Mouse (Mus musculus) liver, embryonic 13.5 days (tissue): ENCODE results near the gene Fbxo4. TPM values are rescaled to one million over a fixed set of nuclear protein-coding genes. Genes with fewer than 3 reads are reported as not detected.

Source experiments
- ATAC-seq: fragments of 200-750 bp; cut with Nextera tagmentation; 2 replicates; pipeline ENCODE4 v1.8.0; 2017; ENCODE audit warnings: low read depth, mild to moderate bottlenecking, moderate number of reproducible peaks, moderate library complexity
- DNase-seq: peaks from one replicate; pipeline ENCODE4 v3.0.0; 2022
- H3K27ac ChIP-seq: fragments of 300-500 bp; sonication (generic); 2 replicates; pipeline ENCODE4 v1.5.1; 2015; ENCODE audit warnings: moderate library complexity, mild to moderate bottlenecking, inconsistent platforms
- H3K27me3 ChIP-seq: fragments of 300-500 bp; sonication (generic); 2 replicates; pipeline ENCODE4 v1.6.1; 2015; ENCODE audit warnings: mild to moderate bottlenecking, inconsistent platforms
- H3K36me3 ChIP-seq: fragments of 300-500 bp; sonication (generic); 2 replicates; pipeline ENCODE4 v1.6.1; 2015; ENCODE audit warnings: mild to moderate bottlenecking, inconsistent platforms
- H3K4me1 ChIP-seq: fragments of 300-500 bp; sonication (generic); replicated peaks from 2 replicates; pipeline ENCODE4 v1.6.1; 2015; ENCODE audit warnings: inconsistent platforms
- H3K4me2 ChIP-seq: fragments of 300-500 bp; sonication (generic); 2 replicates; pipeline ENCODE4 v1.6.1; 2015; ENCODE audit warnings: inconsistent platforms, mild to moderate bottlenecking, moderate library complexity
- H3K4me3 ChIP-seq: fragments of 300-500 bp; sonication (generic); replicated peaks from 2 replicates; pipeline ENCODE4 v1.5.1; 2015; ENCODE audit warnings: mild to moderate bottlenecking, inconsistent platforms
- H3K9ac ChIP-seq: fragments of 300-500 bp; sonication (generic); 2 replicates; pipeline ENCODE4 v1.6.1; 2015; ENCODE audit warnings: mild to moderate bottlenecking, inconsistent platforms
- H3K9me3 ChIP-seq: fragments of 300-500 bp; sonication (generic); replicated peaks from 2 replicates; pipeline ENCODE4 v1.6.1; 2016; ENCODE audit warnings: inconsistent platforms
- WGBS: fragments of 180-500 bp; shearing (Covaris S2); methylation state at CpG from one replicate; pipeline ENCODE4 v1.1.7; 2015; ENCODE audit not compliant: insufficient replicate concordance; 5-methylcytosine and 5-hydroxymethylcytosine counted together
- polyA plus RNA-seq: library from polyadenylated mRNA; unstranded; fragments of >200 nt; fragmentation: Nextera tagmentation; extraction: Ambion mirVana; gene quantifications from 2 replicates; pipeline ENCODE4 v1.2.1, GENCODE M21; 2015

Fbxo4 gene
- 3.1 and 3.3 TPM in 2 replicates for polyA plus RNA-seq

GRCm38 (mm10) chr15:3979061-3979848 lies at the start of gene Fbxo4:
Gene Fbxo4, minus strand, starts transcription at chr15:3979573.
- Histone ChIP-seq H3K9ac (peak within 1 kb of the TSS; percentile 80), H3K27me3 (no peaks in the 10 kb centered on the region), H3K4me1 (peaks cover 9% of the 10 kb centered on the region), H3K4me3 (peak within 1 kb of the TSS; percentile 71), H3K4me2 (peak within 1 kb of the TSS; percentile 85), H3K36me3 (peaks cover 6% of the 10 kb centered on the region; the same call in 1 of the 2 replicates), H3K9me3 (no peaks in the 10 kb centered on the region), H3K27ac (peak within 1 kb of the TSS; percentile 90)
- ATAC-seq (peak; percentile 97), DNase-seq (peak; percentile 28)
- WGBS, result under 1% methylated on average over 59 of the region's 61 CpGs

- Histone ChIP-seq H3K4me1 (peaks cover 14% of the 10 kb centered on the region), H3K27ac (no peak overlapping the region)
Measured at GRCm38 (mm10) chr15:4028960-4029359, 49.6 kb upstream of the Fbxo4 start.

DNA sequence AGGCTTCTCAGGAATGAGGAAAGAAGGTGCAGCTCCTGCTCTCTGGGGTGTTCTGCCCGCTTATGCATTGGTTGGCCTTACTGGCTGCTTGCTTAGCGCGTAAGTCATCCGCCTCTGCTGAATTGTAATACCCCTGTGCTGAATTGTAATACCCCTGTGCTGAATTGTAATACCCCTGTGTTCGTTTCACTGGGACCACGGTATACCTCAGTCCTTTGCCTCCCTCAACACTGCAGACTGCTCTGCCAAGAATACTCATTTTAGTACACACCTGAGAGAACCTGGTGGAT lies 49.0 kb upstream of the Fbxo4 start:
- peaks cover 14% of the 10 kb centered on the region for H3K4me1 ChIP-seq
- DNase-seq, result no peak
- no peak for ATAC-seq
- H3K27me3 ChIP-seq, result peaks cover 9% of the 10 kb centered on the region; the same call in 1 of the 2 replicates
- WGBS, result 79% methylated on average over 6 of the region's 6 CpGs
- H3K9me3 ChIP-seq, result no peaks in the 10 kb centered on the region
- H3K4me2 ChIP-seq, result no peak overlapping the region
- no peak overlapping the region for H3K9ac ChIP-seq
- no peak overlapping the region for H3K4me3 ChIP-seq
- H3K27ac ChIP-seq, result no peak overlapping the region
- no peaks in the 10 kb centered on the region for H3K36me3 ChIP-seq

More at GRCm38 (mm10) chr15:4028960-4029359, 49.6 kb upstream of the Fbxo4 start:
- H3K4me2 ChIP-seq, result no peak overlapping the region
- DNase-seq, result no peak
- no peaks in the 10 kb centered on the region for H3K9me3 ChIP-seq
- peaks cover 9% of the 10 kb centered on the region; the same call in 1 of the 2 replicates for H3K27me3 ChIP-seq
- H3K36me3 ChIP-seq, result no peaks in the 10 kb centered on the region
- ATAC-seq, result no peak
- H3K9ac ChIP-seq, result no peak overlapping the region
- no peak overlapping the region for H3K4me3 ChIP-seq

- peak overlapping the region; percentile 71 for H3K4me3 ChIP-seq
- H3K4me2 ChIP-seq, result peak overlapping the region; percentile 93
- DNase-seq (no peak), ATAC-seq (no peak)
- peaks cover 9% of the 10 kb centered on the region; the same call in 1 of the 2 replicates for H3K27me3 ChIP-seq
- no peaks in the 10 kb centered on the region for H3K9me3 ChIP-seq
- no peak overlapping the region for H3K27ac ChIP-seq
- peak overlapping the region; percentile 75 for H3K9ac ChIP-seq
- WGBS, result 20% methylated on average over 6 of the region's 6 CpGs
- no peaks in the 10 kb centered on the region for H3K36me3 ChIP-seq
- H3K4me1 ChIP-seq, result peaks cover 14% of the 10 kb centered on the region
Measured at GRCm38 (mm10) chr15:4027671-4028410, 48.5 kb upstream of the Fbxo4 start.

DNA sequence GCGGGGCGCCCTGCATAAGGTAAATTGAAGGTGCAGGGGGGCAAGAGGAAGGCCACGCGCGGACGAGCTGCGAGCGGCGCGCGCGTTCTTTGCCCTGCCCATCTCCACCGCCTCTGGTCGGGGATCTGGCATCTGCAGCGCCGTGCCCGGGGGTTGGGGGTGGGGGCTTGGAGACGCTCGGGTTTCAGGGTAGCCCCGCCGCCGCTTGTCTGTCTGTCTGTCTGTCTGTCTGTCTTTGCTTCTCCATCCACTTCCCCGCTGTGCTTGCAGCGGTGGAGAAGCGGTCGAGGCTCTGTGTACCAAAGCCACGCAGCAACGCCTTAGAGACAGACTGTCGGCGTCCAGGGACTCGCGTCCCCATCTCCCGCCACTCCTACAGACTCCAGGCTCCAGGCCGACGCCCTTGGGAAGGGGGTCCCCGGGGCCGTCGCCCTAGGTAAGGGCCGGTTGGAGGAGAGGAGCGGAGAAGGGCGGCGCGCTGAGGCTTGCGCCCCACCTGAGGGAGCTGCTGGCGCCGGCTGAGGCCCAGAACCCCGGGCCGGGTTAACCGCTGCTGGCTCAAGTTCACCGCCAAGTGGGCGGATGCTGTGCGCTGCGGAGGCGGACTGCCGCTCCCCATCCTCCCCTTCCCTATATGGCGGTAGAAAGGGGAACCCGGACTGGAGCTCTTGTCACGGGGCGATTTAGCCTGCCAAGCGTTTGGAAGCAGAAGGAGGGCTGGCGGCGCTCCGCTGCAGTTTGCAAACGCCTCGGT lies 47.6 kb upstream of the Fbxo4 start:
- ATAC-seq (peak; percentile 65), DNase-seq (peak; percentile 57)
- Histone ChIP-seq H3K9me3 (no peaks in the 10 kb centered on the region), H3K9ac (peak overlapping the region; percentile 75), H3K36me3 (no peaks in the 10 kb centered on the region), H3K27ac (peak overlapping the region; percentile 70), H3K4me3 (peak overlapping the region; percentile 71), H3K4me1 (peaks cover 14% of the 10 kb centered on the region), H3K27me3 (peaks cover 9% of the 10 kb centered on the region; the same call in 1 of the 2 replicates), H3K4me2 (peak overlapping the region; percentile 93)
- WGBS, result under 1% methylated on average over 65 of the region's 65 CpGs

DNA sequence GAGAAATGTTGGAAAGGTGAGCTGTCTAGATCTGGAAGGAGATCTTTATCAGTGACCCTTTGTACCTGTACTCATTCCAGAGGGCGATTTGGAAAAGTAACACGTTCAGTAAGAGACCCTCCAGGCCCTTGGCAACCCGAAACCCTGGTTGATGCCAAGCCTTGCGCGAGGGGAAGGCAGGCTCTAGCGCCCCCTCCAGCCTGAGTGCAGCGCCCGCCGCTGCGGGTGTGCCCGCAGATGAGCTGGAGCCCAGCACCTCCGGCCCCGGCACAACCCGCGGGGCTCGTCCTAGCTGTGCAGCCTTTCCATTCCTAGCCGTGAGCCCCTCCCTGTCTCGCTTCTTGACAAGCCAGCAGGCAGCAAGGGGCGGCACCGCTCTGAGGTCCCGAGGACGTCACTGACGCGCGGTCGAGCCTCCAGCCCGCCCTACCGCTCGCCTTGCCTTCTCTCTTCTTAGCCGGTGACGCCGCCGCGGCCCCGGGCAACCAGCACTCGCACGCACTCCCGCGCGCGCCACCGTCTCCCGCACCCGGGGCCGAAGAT lies 46.9 kb upstream of the Fbxo4 start, which contains the start of gene Oxct1:
Gene Oxct1 (plus strand): TSS at position 153 of the 543 bp plus-strand sequence.
- under 1% methylated on average over 45 of the region's 45 CpGs for WGBS
- Histone ChIP-seq H3K9me3 (no peaks in the 10 kb centered on the region), H3K9ac (peak within 1 kb of the TSS; percentile 75), H3K27ac (peak within 1 kb of the TSS; percentile 70), H3K4me2 (peak within 1 kb of the TSS; percentile 93), H3K36me3 (no peaks in the 10 kb centered on the region), H3K27me3 (peaks cover 9% of the 10 kb centered on the region; the same call in 1 of the 2 replicates), H3K4me1 (peaks cover 14% of the 10 kb centered on the region), H3K4me3 (peak within 1 kb of the TSS; percentile 71)
- DNase-seq, result peak; percentile 75
- peak; percentile 96 for ATAC-seq

DNA sequence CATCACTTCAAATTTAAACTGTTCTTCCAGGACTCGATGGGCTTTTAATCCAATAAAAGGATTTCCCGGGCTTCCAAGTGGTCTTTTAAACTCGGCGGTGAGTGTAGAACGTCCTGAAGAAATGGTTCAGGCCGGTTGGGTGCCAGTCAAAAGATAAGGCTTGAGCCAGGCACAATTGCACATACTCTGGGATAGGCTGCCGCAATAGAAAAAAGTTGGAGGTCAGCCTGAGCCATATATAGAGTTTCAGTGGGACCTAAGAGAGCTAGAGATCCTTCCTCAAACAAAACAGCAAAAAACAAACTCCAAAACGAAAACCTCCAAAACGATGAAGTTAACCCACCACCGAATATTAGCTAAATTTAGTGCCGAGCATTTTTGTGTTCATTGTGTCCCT lies 46.1 kb upstream of the Fbxo4 start:
- Histone ChIP-seq H3K4me1 (peaks cover 14% of the 10 kb centered on the region), H3K27ac (no peak overlapping the region), H3K4me3 (0 out of 2 replicates have a peak overlapping the region, but pooled peaks have one; percentile 71), H3K4me2 (peak overlapping the region; percentile 93; the same call in 1 of the 2 replicates), H3K9me3 (no peaks in the 10 kb centered on the region), H3K36me3 (no peaks in the 10 kb centered on the region), H3K27me3 (peaks cover 9% of the 10 kb centered on the region; the same call in 1 of the 2 replicates), H3K9ac (no peak overlapping the region)
- WGBS, result 56% methylated on average over 11 of the region's 11 CpGs
- ATAC-seq (no peak), DNase-seq (no peak)

GRCm38 (mm10) chr15:4024726-4025507 lies 45.5 kb upstream of the Fbxo4 start:
- WGBS, result 73% methylated on average over 13 of the region's 13 CpGs
- ATAC-seq (no peak), DNase-seq (no peak)
- H3K9ac ChIP-seq, result no peak overlapping the region
- no peaks in the 10 kb centered on the region for H3K9me3 ChIP-seq
- H3K36me3 ChIP-seq, result no peaks in the 10 kb centered on the region
- peaks cover 14% of the 10 kb centered on the region for H3K4me1 ChIP-seq
- no peak overlapping the region for H3K4me2 ChIP-seq
- no peak overlapping the region for H3K4me3 ChIP-seq
- peaks cover 9% of the 10 kb centered on the region; the same call in 1 of the 2 replicates for H3K27me3 ChIP-seq
- no peak overlapping the region for H3K27ac ChIP-seq

GRCm38 (mm10) chr15:4023747-4024146 lies 44.4 kb upstream of the Fbxo4 start:
- no peak overlapping the region for H3K27ac ChIP-seq
- ATAC-seq (no peak), DNase-seq (no peak)
- no peak overlapping the region for H3K4me3 ChIP-seq
- peaks cover 14% of the 10 kb centered on the region for H3K4me1 ChIP-seq
- no peaks in the 10 kb centered on the region for H3K36me3 ChIP-seq
- no peak overlapping the region for H3K9ac ChIP-seq
- H3K4me2 ChIP-seq, result no peak overlapping the region
- H3K9me3 ChIP-seq, result no peaks in the 10 kb centered on the region
- 77% methylated on average over 2 of the region's 2 CpGs for WGBS
- H3K27me3 ChIP-seq, result peaks cover 9% of the 10 kb centered on the region; the same call in 1 of the 2 replicates

GRCm38 (mm10) chr15:4020711-4021110 lies 41.3 kb upstream of the Fbxo4 start:
- Histone ChIP-seq H3K4me1 (no peaks in the 10 kb centered on the region; the same call in 1 of the 2 replicates), H3K4me3 (no peak overlapping the region), H3K27me3 (no peaks in the 10 kb centered on the region), H3K27ac (no peak overlapping the region), H3K36me3 (no peaks in the 10 kb centered on the region), H3K4me2 (no peak overlapping the region), H3K9me3 (no peaks in the 10 kb centered on the region), H3K9ac (no peak overlapping the region)
- DNase-seq (no peak), ATAC-seq (no peak)
- 71% methylated on average over 4 of the region's 4 CpGs for WGBS
